Mouse (Mus musculus) forebrain, embryonic 11.5 days (tissue): ENCODE data around the gene Bmp2k. TPM values are rescaled to one million over a fixed set of nuclear protein-coding genes. Genes with fewer than 3 reads are reported as not detected.

Source experiments
- ATAC-seq: fragments of 200-750 bp; cut with Nextera tagmentation; replicated peaks from 2 replicates; pipeline ENCODE4 v1.8.0; 2017; ENCODE audit warnings: moderate TSS enrichment; ENCODE audit not compliant: low FRiP score
- DNase-seq: peaks from one replicate; pipeline ENCODE4 v3.0.0-alpha.2; 2017; ENCODE audit warnings: low spot score
- H3K27ac ChIP-seq: fragments of 300-500 bp; sonication (generic); 2 replicates; pipeline ENCODE4 v1.5.1; 2014; ENCODE audit warnings: low read depth, low read length
- H3K27me3 ChIP-seq: fragments of 300-500 bp; sonication (generic); 2 replicates; pipeline ENCODE4 v1.6.1; 2014; ENCODE audit warnings: mild to moderate bottlenecking, low read length, mixed read lengths; ENCODE audit not compliant: control insufficient read depth, insufficient read depth
- H3K36me3 ChIP-seq: fragments of 300-500 bp; sonication (generic); 2 replicates; pipeline ENCODE4 v1.6.1; 2014; ENCODE audit warnings: mild to moderate bottlenecking, low read length, moderate library complexity, mixed read lengths; ENCODE audit not compliant: control insufficient read depth, insufficient read depth
- H3K4me1 ChIP-seq: fragments of 300-500 bp; sonication (generic); replicated peaks from 2 replicates; pipeline ENCODE4 v1.6.1; 2014; ENCODE audit warnings: low read length, mixed read lengths; ENCODE audit not compliant: control insufficient read depth, insufficient read depth
- H3K4me2 ChIP-seq: fragments of 300-500 bp; sonication (generic); 2 replicates; pipeline ENCODE4 v1.6.1; 2014; ENCODE audit warnings: low read depth, mild to moderate bottlenecking, low read length, moderate library complexity, mixed read lengths; ENCODE audit not compliant: severe bottlenecking
- H3K4me3 ChIP-seq: fragments of 300-500 bp; sonication (generic); 2 replicates; pipeline ENCODE4 v1.5.1; 2014; ENCODE audit warnings: low read depth, low read length
- H3K9ac ChIP-seq: fragments of 300-500 bp; sonication (generic); 2 replicates; pipeline ENCODE4 v1.6.1; 2014; ENCODE audit warnings: low read length
- H3K9me3 ChIP-seq: fragments of 300-500 bp; sonication (generic); 2 replicates; pipeline ENCODE4 v1.6.1; 2016; ENCODE audit warnings: low read length, mixed read lengths; ENCODE audit not compliant: control insufficient read depth
- WGBS: fragments of 180-500 bp; shearing (Covaris S2); extraction: QIAGEN DNeasy Blood & Tissue Kit; methylation state at CpG from one replicate; pipeline ENCODE4 v1.1.7; 2014; 5-methylcytosine and 5-hydroxymethylcytosine counted together
- polyA plus RNA-seq: library from polyadenylated mRNA; unstranded; fragments of >200 nt; fragmentation: Nextera tagmentation; extraction: Ambion mirVana; gene quantifications from 2 replicates; pipeline ENCODE4 v1.2.1, GENCODE M21; 2014

Bmp2k gene
- polyA plus RNA-seq, 1 experiment from 2014 or later, result 10.2 TPM

DNA sequence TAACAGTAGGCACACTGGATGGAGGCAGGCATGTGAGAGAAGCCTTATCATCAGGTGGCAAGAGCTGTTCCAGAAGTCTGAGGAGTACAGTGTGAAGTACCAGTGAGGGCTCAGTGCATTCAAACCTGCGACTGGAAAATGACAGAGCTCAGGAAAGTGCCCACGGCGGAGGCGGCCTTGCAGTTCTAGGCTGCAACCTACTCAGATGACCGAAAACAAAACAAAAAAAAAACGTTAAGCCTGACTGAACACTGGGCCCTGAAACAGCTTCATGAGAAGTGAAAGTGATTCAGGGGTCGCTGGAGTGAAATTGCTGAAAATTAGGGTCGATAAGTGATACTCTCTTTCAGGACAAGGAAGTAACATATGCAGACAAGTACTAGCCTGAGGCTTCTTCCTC, 4.4 kb upstream of the Bmp2k start:
- Histone ChIP-seq H3K9me3 (no peaks in the 10 kb centered on the region), H3K36me3 (no peaks in the 10 kb centered on the region), H3K4me3 (no peak overlapping the region), H3K9ac (no peak overlapping the region), H3K27me3 (no peaks in the 10 kb centered on the region), H3K4me2 (no peak overlapping the region), H3K4me1 (0 out of 2 replicates have a peak, but pooled peaks cover 4% of the 10 kb centered on the region), H3K27ac (no peak overlapping the region)
- no peak for DNase-seq
- ATAC-seq, result no peak
- 77% methylated on average over 8 of the region's 8 CpGs for WGBS

DNA sequence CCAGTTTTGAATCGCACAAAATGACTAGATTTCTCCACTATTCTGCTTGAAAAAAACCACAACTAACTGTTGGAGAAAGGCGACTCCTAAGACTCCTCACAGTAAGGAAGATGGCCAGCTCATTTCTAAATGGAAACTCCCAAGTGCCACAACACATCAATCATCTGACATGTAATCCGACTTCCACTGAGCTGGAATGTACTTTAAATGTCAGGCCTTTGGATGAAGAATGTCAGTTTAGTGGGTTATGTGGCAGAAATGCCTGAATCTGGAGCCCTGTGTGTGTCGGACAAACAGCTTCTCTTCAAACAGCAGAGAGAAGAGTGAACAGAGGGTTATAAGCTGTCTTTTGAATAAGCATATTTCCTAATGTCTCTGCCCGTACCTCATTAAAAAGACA, 1.7 kb upstream of the Bmp2k start:
- no peak overlapping the region for H3K4me2 ChIP-seq
- H3K4me1 ChIP-seq, result 0 out of 2 replicates have a peak, but pooled peaks cover 7% of the 10 kb centered on the region
- ATAC-seq (no peak), DNase-seq (no peak)
- no peak overlapping the region for H3K27ac ChIP-seq
- H3K4me3 ChIP-seq, result no peak overlapping the region
- no peaks in the 10 kb centered on the region for H3K9me3 ChIP-seq
- WGBS, result 63% methylated on average over 5 of the region's 5 CpGs
- H3K9ac ChIP-seq, result no peak overlapping the region
- H3K36me3 ChIP-seq, result no peaks in the 10 kb centered on the region
- no peaks in the 10 kb centered on the region for H3K27me3 ChIP-seq

DNA sequence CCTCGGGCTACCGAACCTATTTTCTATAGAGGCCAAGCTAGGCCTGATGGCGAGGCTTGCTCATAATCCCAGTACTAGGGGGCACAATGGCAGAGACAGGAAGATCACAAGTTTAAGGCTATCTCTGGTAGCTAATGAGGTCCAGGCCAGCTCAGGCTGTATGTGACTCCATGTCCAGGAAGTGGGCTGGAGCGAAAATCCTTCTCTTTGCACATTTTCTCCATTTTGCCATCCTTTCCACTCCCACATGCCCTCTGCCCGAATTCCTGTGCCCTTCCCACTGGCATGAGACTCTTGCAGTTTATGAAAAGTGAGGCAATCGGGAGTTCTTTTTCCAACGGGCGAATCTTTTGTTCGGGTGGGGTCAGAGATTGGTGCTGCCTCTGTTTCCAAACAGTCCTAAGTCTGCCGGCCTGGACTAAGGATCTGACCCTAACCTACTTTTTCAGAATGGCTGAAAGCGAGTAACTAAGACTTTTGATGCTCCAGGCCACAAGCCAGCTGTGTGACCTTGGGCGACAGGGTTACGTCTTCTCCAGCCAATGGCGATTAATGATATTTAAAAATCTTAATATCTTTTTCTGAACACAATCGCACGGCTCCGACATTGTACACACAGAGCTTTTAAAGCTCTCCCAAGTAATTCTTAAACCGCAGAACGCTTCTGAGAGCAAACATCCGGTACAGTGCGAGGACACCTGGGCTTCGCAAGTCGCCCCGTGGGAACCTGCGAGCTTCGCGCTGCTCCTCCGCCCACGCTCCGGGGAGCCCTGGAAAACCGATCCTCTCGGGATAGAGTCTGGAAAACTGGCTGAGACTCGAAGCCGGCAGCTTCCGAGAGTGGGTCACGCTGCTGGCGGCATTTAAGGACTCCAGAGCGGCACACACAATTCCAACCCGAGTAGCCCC, 834 bp upstream of the Bmp2k start:
- H3K9ac ChIP-seq, result peak overlapping the region; percentile 82
- no peak for ATAC-seq
- H3K27ac ChIP-seq, result peak overlapping the region; percentile 75
- peak overlapping the region; percentile 85 for H3K4me2 ChIP-seq
- no peak for DNase-seq
- no peaks in the 10 kb centered on the region for H3K9me3 ChIP-seq
- WGBS, result 17% methylated on average over 39 of the region's 39 CpGs
- H3K36me3 ChIP-seq, result no peaks in the 10 kb centered on the region
- H3K4me1 ChIP-seq, result 0 out of 2 replicates have a peak, but pooled peaks cover 7% of the 10 kb centered on the region
- H3K4me3 ChIP-seq, result peak overlapping the region; percentile 69
- no peaks in the 10 kb centered on the region for H3K27me3 ChIP-seq

DNA sequence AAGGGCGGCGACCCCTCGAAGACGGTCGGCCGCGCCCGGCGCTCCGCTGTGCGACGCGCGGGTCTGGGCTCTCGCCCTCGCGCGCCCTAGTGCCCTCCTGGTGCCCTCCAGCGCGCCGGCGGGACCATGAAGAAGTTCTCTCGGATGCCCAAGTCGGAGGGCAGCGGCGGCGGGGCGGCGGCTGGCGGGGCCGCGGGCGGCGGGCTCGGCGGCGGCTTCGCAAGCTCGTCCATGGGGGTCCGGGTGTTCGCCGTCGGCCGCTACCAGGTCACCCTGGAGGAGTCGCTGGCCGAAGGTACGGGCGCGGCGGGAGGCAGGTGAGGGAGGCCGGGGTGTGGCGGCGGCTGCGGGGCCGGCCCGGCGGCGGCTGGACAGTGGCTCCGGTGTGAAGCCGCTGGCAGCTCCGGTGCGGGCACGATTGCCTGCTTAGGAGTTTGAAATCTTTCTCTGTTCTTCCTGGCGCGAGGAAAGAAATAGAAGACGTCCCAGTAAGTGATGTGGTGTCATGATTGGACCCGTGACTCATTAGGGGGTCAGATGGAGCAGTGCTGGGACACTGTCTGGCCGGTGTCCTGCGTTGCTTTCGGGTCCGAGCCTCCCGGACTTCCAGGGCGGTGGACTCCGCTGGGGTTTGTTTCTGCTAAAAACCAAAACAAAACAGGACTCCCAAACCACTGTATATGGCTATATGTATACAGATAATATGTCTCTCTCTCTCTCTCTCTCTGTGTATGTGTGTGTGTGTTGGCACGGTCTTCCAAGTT, 495 bp downstream of the Bmp2k start:
- Histone ChIP-seq H3K4me1 (0 out of 2 replicates have a peak, but pooled peaks cover 7% of the 10 kb centered on the region), H3K27me3 (no peaks in the 10 kb centered on the region), H3K27ac (peak overlapping the region; percentile 75), H3K36me3 (no peaks in the 10 kb centered on the region), H3K4me3 (peak overlapping the region; percentile 69), H3K9me3 (no peaks in the 10 kb centered on the region), H3K4me2 (peak overlapping the region; percentile 85), H3K9ac (peak overlapping the region; percentile 82)
- ATAC-seq (peak; percentile 42), DNase-seq (peak; percentile 82)
- WGBS, result under 1% methylated on average over 56 of the region's 75 CpGs

DNA sequence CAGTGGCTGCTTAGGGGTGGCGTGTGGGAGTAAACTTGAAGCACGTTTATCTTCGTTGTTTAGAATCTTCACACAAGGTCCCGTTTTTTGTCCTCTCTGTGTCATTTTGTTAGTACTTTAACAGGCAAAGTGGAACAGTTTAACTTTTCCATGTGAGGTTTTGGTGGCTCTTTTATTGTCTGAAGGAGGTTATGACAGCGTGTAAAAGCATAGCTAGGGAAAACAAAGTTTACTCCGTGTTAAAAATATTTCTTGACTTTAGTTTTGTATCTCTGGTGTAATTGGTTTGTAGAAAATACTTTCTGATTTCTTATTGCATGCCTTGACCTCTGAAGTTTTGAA, 1.0 kb downstream of the Bmp2k start:
- H3K27me3 ChIP-seq, result no peaks in the 10 kb centered on the region
- no peaks in the 10 kb centered on the region for H3K9me3 ChIP-seq
- DNase-seq (no peak), ATAC-seq (no peak)
- peak overlapping the region; percentile 85 for H3K4me2 ChIP-seq
- H3K4me3 ChIP-seq, result peak overlapping the region; percentile 69
- WGBS, result 17% methylated on average over 6 of the region's 6 CpGs
- H3K27ac ChIP-seq, result no peak overlapping the region
- no peaks in the 10 kb centered on the region for H3K36me3 ChIP-seq
- H3K4me1 ChIP-seq, result 0 out of 2 replicates have a peak, but pooled peaks cover 7% of the 10 kb centered on the region
- H3K9ac ChIP-seq, result peak overlapping the region; percentile 82

DNA sequence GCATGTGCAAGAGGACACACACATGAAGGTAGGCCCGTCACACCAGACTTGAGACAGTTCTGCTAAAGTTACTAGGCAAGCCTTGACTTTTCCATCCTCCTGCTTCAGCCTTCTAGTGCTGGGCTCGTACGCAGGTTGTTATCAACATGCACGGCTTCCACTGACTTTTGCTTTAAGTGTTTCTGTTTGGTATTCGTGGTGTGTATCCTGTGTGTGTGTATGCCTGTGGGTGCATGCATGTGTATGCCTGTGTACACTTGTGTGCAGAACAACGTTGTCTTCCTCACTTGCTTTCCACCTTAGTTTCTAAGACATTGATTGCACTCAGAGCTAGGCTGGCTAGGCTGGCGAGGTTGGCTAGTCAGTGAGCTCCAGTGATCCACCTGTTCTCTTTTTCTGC, 2.1 kb downstream of the Bmp2k start:
- Histone ChIP-seq H3K9me3 (no peaks in the 10 kb centered on the region), H3K27ac (no peak overlapping the region), H3K9ac (no peak overlapping the region), H3K4me1 (0 out of 2 replicates have a peak, but pooled peaks cover 7% of the 10 kb centered on the region), H3K36me3 (no peaks in the 10 kb centered on the region), H3K27me3 (no peaks in the 10 kb centered on the region), H3K4me3 (peak overlapping the region; percentile 11), H3K4me2 (0 out of 2 replicates have a peak overlapping the region, but pooled peaks have one; percentile 3)
- 93% methylated on average over 7 of the region's 7 CpGs for WGBS
- ATAC-seq (no peak), DNase-seq (no peak)

DNA sequence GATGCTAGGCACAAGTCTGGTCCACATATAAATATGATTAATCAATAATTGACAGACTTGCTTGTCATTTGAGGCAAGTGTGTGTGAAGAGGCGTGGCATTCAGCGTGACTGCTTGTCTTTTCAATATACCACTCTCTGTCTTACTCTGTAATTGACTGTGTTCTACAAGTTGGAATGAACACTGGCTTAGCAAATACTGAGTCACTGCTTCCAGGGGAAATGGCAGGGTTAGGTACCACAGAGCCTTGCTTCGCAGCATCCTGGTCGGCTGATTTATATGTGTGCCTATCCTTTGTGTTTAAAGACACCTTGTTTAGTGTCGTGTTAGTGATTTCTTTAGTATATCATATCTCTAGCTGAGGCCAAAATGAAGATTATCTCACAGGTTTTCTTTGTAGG, 3.0 kb downstream of the Bmp2k start:
- H3K9ac ChIP-seq, result no peak overlapping the region
- DNase-seq (no peak), ATAC-seq (no peak)
- no peaks in the 10 kb centered on the region for H3K9me3 ChIP-seq
- H3K36me3 ChIP-seq, result no peaks in the 10 kb centered on the region
- no peak overlapping the region for H3K4me2 ChIP-seq
- 93% methylated on average over 5 of the region's 5 CpGs for WGBS
- H3K4me1 ChIP-seq, result 0 out of 2 replicates have a peak, but pooled peaks cover 7% of the 10 kb centered on the region
- H3K27ac ChIP-seq, result no peak overlapping the region
- no peak overlapping the region for H3K4me3 ChIP-seq
- H3K27me3 ChIP-seq, result no peaks in the 10 kb centered on the region

DNA sequence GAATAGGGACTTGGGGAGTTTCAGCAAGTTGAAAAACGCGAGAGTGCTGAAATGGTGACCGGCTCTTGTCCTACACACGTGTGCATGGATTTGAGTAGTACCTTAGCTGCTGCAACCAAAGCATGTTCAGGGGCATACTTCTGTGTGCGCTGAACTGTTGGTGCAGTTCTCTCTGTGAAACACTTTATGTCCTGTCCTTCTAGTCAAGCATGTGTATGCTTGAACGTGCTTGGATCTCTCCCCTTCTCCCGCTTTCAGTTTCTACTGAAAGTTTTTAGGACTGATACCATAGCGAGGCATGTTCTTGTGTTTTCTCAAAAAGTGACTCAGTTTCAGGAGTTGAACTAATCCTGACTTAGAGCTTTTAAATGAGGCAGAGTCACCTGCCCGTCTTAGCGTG, 3.7 kb downstream of the Bmp2k start:
- Histone ChIP-seq H3K27me3 (no peaks in the 10 kb centered on the region), H3K4me3 (no peak overlapping the region), H3K36me3 (no peaks in the 10 kb centered on the region), H3K9me3 (no peaks in the 10 kb centered on the region), H3K27ac (no peak overlapping the region), H3K4me1 (0 out of 2 replicates have a peak, but pooled peaks cover 7% of the 10 kb centered on the region), H3K9ac (no peak overlapping the region), H3K4me2 (no peak overlapping the region)
- 91% methylated on average over 10 of the region's 10 CpGs for WGBS
- no peak for ATAC-seq
- no peak for DNase-seq
